Mouse (Mus musculus): ENCODE measurements around the gene Kctd6.
"Not testable (repeated sequence)": the region's sequence is repeated elsewhere in the genome, so short reads cannot be mapped to it uniquely, and the experiment has no call there.

DNA sequence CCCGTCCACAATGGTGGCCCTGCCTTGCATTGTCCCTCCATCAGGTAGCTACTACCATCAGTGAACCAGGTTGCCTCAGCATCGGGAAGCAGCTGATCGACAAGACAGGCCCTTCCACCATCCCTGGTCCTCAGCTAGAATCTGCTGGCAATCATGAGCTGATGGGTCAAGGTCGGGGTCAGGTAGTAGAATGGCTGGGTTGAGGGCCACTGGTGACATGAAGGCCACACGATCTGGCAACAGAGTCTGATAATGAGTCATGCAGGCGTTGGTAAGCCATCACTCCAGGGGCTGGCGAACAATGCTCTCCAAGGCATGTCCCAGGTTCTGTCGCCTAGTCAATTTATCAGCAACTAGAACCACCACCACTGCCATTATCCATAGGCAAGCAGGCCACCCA lies 57.3 kb downstream of the Kctd6 start:
- not testable (repeated sequence) for TF ChIP-seq POLR2A, CTCF (IDR thresholded peaks at IDR 0.05; ENCODE audit: insufficient read depth, low read depth, low read length)
